Mouse (Mus musculus): ENCODE measurements around the gene Card14.

Card14 gene

GRCm38 (mm10) chr11:119394210-119394609 lies 86.6 kb downstream of the Card14 start:
- no peak for DNase-seq (ENCODE audit: low read depth, low spot score)
